Mouse (Mus musculus) heart, embryonic 13.5 days (tissue): Measurements from ENCODE around the gene Nav3. TPM values are rescaled to one million over a fixed set of nuclear protein-coding genes. Genes with fewer than 3 reads are reported as not detected.
A peak's percentile ranks its signal among the peaks of the same experiment; 100 is the strongest.

Experiments used
- ATAC-seq: fragments of 200-750 bp; cut with Nextera tagmentation; 2 replicates; pipeline ENCODE4 v1.8.0; 2017; ENCODE audit warnings: moderate TSS enrichment; ENCODE audit not compliant: insufficient number of reproducible peaks, low FRiP score, low TSS enrichment; ENCODE audit errors: extremely low read depth
- H3K27ac ChIP-seq: fragments of 300-500 bp; sonication (generic); replicated peaks from 2 replicates; pipeline ENCODE4 v1.5.1; 2015; ENCODE audit warnings: moderate library complexity, mild to moderate bottlenecking, inconsistent platforms
- H3K27me3 ChIP-seq: fragments of 300-500 bp; sonication (generic); replicated peaks from 2 replicates; pipeline ENCODE4 v1.6.1; 2015; ENCODE audit warnings: mild to moderate bottlenecking, inconsistent platforms
- H3K36me3 ChIP-seq: fragments of 300-500 bp; sonication (generic); 2 replicates; pipeline ENCODE4 v1.6.1; 2015; ENCODE audit warnings: mild to moderate bottlenecking, inconsistent platforms
- H3K4me1 ChIP-seq: fragments of 300-500 bp; sonication (generic); 2 replicates; pipeline ENCODE4 v1.6.1; 2015; ENCODE audit warnings: inconsistent platforms
- H3K4me2 ChIP-seq: fragments of 300-500 bp; sonication (generic); 2 replicates; pipeline ENCODE4 v1.6.1; 2015; ENCODE audit warnings: inconsistent platforms, mild to moderate bottlenecking, moderate library complexity
- H3K4me3 ChIP-seq: fragments of 300-500 bp; sonication (generic); 2 replicates; pipeline ENCODE4 v1.5.1; 2015; ENCODE audit warnings: moderate library complexity, mild to moderate bottlenecking, inconsistent platforms
- H3K9ac ChIP-seq: fragments of 300-500 bp; sonication (generic); 2 replicates; pipeline ENCODE4 v1.6.1; 2015; ENCODE audit warnings: inconsistent platforms, mild to moderate bottlenecking, moderate library complexity
- H3K9me3 ChIP-seq: fragments of 300-500 bp; sonication (generic); 2 replicates; pipeline ENCODE4 v1.6.1; 2016; ENCODE audit warnings: inconsistent platforms
- WGBS: fragments of 180-500 bp; shearing (Covaris S2); methylation state at CpG from one replicate; pipeline ENCODE4 v1.1.7; 2015; ENCODE audit warnings: mixed read lengths; 5-methylcytosine and 5-hydroxymethylcytosine counted together
- polyA plus RNA-seq: library from polyadenylated mRNA; unstranded; fragments of >200 nt; fragmentation: Nextera tagmentation; extraction: Ambion mirVana; gene quantifications from 2 replicates; pipeline ENCODE4 v1.2.1, GENCODE M21; 2015

The Nav3 gene
- polyA plus RNA-seq, 1 experiment from 2014 or later, result 1.8 TPM

- Histone ChIP-seq H3K4me3 (no peak overlapping the region), H3K9ac (no peak overlapping the region), H3K4me1 (0 out of 2 replicates have a peak, but pooled peaks cover 2% of the 10 kb centered on the region), H3K4me2 (no peak overlapping the region; the same call in 1 of the 2 replicates), H3K9me3 (no peaks in the 10 kb centered on the region), H3K36me3 (no peaks in the 10 kb centered on the region), H3K27ac (no peak overlapping the region), H3K27me3 (no peaks in the 10 kb centered on the region)
- ATAC-seq, result no peak
- 21% methylated on average over 4 of the region's 4 CpGs for WGBS
Measured at GRCm38 (mm10) chr10:109864708-109865107, 591.3 kb downstream of the Nav3 start.

GRCm38 (mm10) chr10:109861275-109861674 lies 594.7 kb downstream of the Nav3 start:
- Histone ChIP-seq H3K36me3 (no peaks in the 10 kb centered on the region), H3K4me2 (no peak overlapping the region), H3K9ac (no peak overlapping the region), H3K27me3 (no peaks in the 10 kb centered on the region), H3K9me3 (no peaks in the 10 kb centered on the region), H3K4me1 (0 out of 2 replicates have a peak, but pooled peaks cover 2% of the 10 kb centered on the region), H3K27ac (no peak overlapping the region), H3K4me3 (no peak overlapping the region)
- ATAC-seq, result no peak
- 59% methylated on average over 2 of the region's 2 CpGs for WGBS

- no peak overlapping the region for H3K9ac ChIP-seq
- H3K9me3 ChIP-seq, result no peaks in the 10 kb centered on the region
- 68% methylated on average over 2 of the region's 2 CpGs for WGBS
- H3K27ac ChIP-seq, result no peak overlapping the region
- no peak overlapping the region for H3K4me3 ChIP-seq
- no peaks in the 10 kb centered on the region for H3K27me3 ChIP-seq
- no peaks in the 10 kb centered on the region for H3K36me3 ChIP-seq
- H3K4me1 ChIP-seq, result 0 out of 2 replicates have a peak, but pooled peaks cover under 1% of the 10 kb centered on the region
- no peak overlapping the region for H3K4me2 ChIP-seq
- no peak for ATAC-seq
Measured at GRCm38 (mm10) chr10:109858568-109858967, 597.4 kb downstream of the Nav3 start.

- no peak overlapping the region for H3K27ac ChIP-seq
- no peaks in the 10 kb centered on the region for H3K9me3 ChIP-seq
- no peak overlapping the region for H3K4me2 ChIP-seq
- H3K4me1 ChIP-seq, result no peaks in the 10 kb centered on the region
- no peak overlapping the region for H3K9ac ChIP-seq
- WGBS, result 28% methylated on average over 7 of the region's 7 CpGs
- no peak overlapping the region for H3K4me3 ChIP-seq
- H3K27me3 ChIP-seq, result no peaks in the 10 kb centered on the region
- no peaks in the 10 kb centered on the region for H3K36me3 ChIP-seq
- ATAC-seq, result no peak
Measured at GRCm38 (mm10) chr10:109852392-109852791, 603.6 kb downstream of the Nav3 start.

- no peak for ATAC-seq
- peaks cover 4% of the 10 kb centered on the region; the same call in 1 of the 2 replicates for H3K4me1 ChIP-seq
- H3K9ac ChIP-seq, result no peak overlapping the region
- no peak overlapping the region for H3K4me2 ChIP-seq
- H3K27me3 ChIP-seq, result no peaks in the 10 kb centered on the region
- no peaks in the 10 kb centered on the region for H3K9me3 ChIP-seq
- WGBS, result 77% methylated on average over 4 of the region's 4 CpGs
- no peak overlapping the region for H3K27ac ChIP-seq
- no peak overlapping the region for H3K4me3 ChIP-seq
- H3K36me3 ChIP-seq, result no peaks in the 10 kb centered on the region
Measured at GRCm38 (mm10) chr10:109847631-109848030, 608.4 kb downstream of the Nav3 start.

- ATAC-seq, result no peak
- no peaks in the 10 kb centered on the region for H3K9me3 ChIP-seq
- no peak overlapping the region for H3K4me2 ChIP-seq
- WGBS, result 53% methylated on average over 4 of the region's 4 CpGs
- H3K36me3 ChIP-seq, result no peaks in the 10 kb centered on the region
- no peak overlapping the region for H3K9ac ChIP-seq
- no peaks in the 10 kb centered on the region for H3K27me3 ChIP-seq
- peaks cover 4% of the 10 kb centered on the region; the same call in 1 of the 2 replicates for H3K4me1 ChIP-seq
- no peak overlapping the region for H3K4me3 ChIP-seq
- H3K27ac ChIP-seq, result no peak overlapping the region
Measured at GRCm38 (mm10) chr10:109843661-109844060, 612.3 kb downstream of the Nav3 start.

- H3K4me1 ChIP-seq, result no peaks in the 10 kb centered on the region
- H3K4me3 ChIP-seq, result peak overlapping the region; percentile 26
- WGBS, result 39% methylated on average over 18 of the region's 18 CpGs
- H3K9me3 ChIP-seq, result no peaks in the 10 kb centered on the region
- peak overlapping the region; percentile 58 for H3K4me2 ChIP-seq
- H3K9ac ChIP-seq, result no peak overlapping the region
- H3K27me3 ChIP-seq, result no peaks in the 10 kb centered on the region
- H3K36me3 ChIP-seq, result no peaks in the 10 kb centered on the region
- ATAC-seq, result no peak
- H3K27ac ChIP-seq, result no peak overlapping the region
Measured at GRCm38 (mm10) chr10:109832768-109833291, 623.2 kb downstream of the Nav3 start.

- no peak overlapping the region for H3K9ac ChIP-seq
- no peaks in the 10 kb centered on the region for H3K4me1 ChIP-seq
- no peaks in the 10 kb centered on the region for H3K9me3 ChIP-seq
- WGBS, result 60% methylated on average over 5 of the region's 5 CpGs
- no peak for ATAC-seq
- H3K4me3 ChIP-seq, result no peak overlapping the region
- H3K36me3 ChIP-seq, result no peaks in the 10 kb centered on the region
- H3K27ac ChIP-seq, result no peak overlapping the region
- H3K4me2 ChIP-seq, result no peak overlapping the region
- H3K27me3 ChIP-seq, result no peaks in the 10 kb centered on the region
Measured at GRCm38 (mm10) chr10:109806782-109807493, 649.1 kb downstream of the Nav3 start.

- Histone ChIP-seq H3K4me2 (no peak overlapping the region), H3K27me3 (no peaks in the 10 kb centered on the region), H3K4me3 (no peak overlapping the region), H3K9me3 (no peaks in the 10 kb centered on the region), H3K9ac (no peak overlapping the region), H3K4me1 (no peaks in the 10 kb centered on the region), H3K27ac (no peak overlapping the region), H3K36me3 (no peaks in the 10 kb centered on the region)
- no peak for ATAC-seq
Measured at GRCm38 (mm10) chr10:109803441-109803840, 652.6 kb downstream of the Nav3 start.

GRCm38 (mm10) chr10:109802236-109802635 lies 653.8 kb downstream of the Nav3 start:
- no peaks in the 10 kb centered on the region for H3K4me1 ChIP-seq
- H3K27ac ChIP-seq, result no peak overlapping the region
- H3K9me3 ChIP-seq, result no peaks in the 10 kb centered on the region
- ATAC-seq, result no peak
- WGBS, result 41% methylated on average over 1 of the region's 1 CpGs
- H3K36me3 ChIP-seq, result no peaks in the 10 kb centered on the region
- H3K9ac ChIP-seq, result no peak overlapping the region
- no peak overlapping the region for H3K4me3 ChIP-seq
- H3K4me2 ChIP-seq, result no peak overlapping the region
- no peaks in the 10 kb centered on the region for H3K27me3 ChIP-seq

GRCm38 (mm10) chr10:109799246-109799645 lies 656.8 kb downstream of the Nav3 start:
- H3K27me3 ChIP-seq, result no peaks in the 10 kb centered on the region
- no peaks in the 10 kb centered on the region for H3K36me3 ChIP-seq
- no peak overlapping the region for H3K4me3 ChIP-seq
- no peak overlapping the region for H3K4me2 ChIP-seq
- H3K9ac ChIP-seq, result no peak overlapping the region
- no peak overlapping the region for H3K27ac ChIP-seq
- no peaks in the 10 kb centered on the region for H3K4me1 ChIP-seq
- no peak for ATAC-seq
- no peaks in the 10 kb centered on the region for H3K9me3 ChIP-seq
- 68% methylated on average over 6 of the region's 6 CpGs for WGBS

- ATAC-seq, result no peak
- Histone ChIP-seq H3K4me2 (no peak overlapping the region), H3K9ac (no peak overlapping the region), H3K9me3 (no peaks in the 10 kb centered on the region), H3K4me3 (no peak overlapping the region), H3K4me1 (no peaks in the 10 kb centered on the region), H3K27me3 (no peaks in the 10 kb centered on the region), H3K27ac (no peak overlapping the region), H3K36me3 (no peaks in the 10 kb centered on the region)
- 54% methylated on average over 3 of the region's 3 CpGs for WGBS
Measured at GRCm38 (mm10) chr10:109796981-109797380, 659.0 kb downstream of the Nav3 start.
